Mouse (Mus musculus) lung, embryonic 16.5 days (tissue): ENCODE data around the gene Dnah7b. TPM values are rescaled to one million over a fixed set of nuclear protein-coding genes. Genes with fewer than 3 reads are reported as not detected.
"Not testable (repeated sequence)": the region's sequence is repeated elsewhere in the genome, so short reads cannot be mapped to it uniquely, and the experiment has no call there.

ENCODE experiments used
- ATAC-seq: fragments of 200-750 bp; cut with Nextera tagmentation; 2 replicates; pipeline ENCODE4 v1.8.0; 2017; ENCODE audit warnings: low read depth, mild to moderate bottlenecking, moderate library complexity
- H3K27ac ChIP-seq: fragments of 300-500 bp; sonication (generic); 2 replicates; pipeline ENCODE4 v1.5.1; 2014; ENCODE audit warnings: mild to moderate bottlenecking, control low read depth, low read length
- H3K27me3 ChIP-seq: fragments of 300-500 bp; sonication (generic); 2 replicates; pipeline ENCODE4 v1.6.1; 2014; ENCODE audit warnings: low read depth, low read length, mixed read lengths; ENCODE audit not compliant: control insufficient read depth, insufficient read depth
- H3K36me3 ChIP-seq: fragments of 300-500 bp; sonication (generic); 2 replicates; pipeline ENCODE4 v1.6.1; 2014; ENCODE audit warnings: low read length; ENCODE audit not compliant: control insufficient read depth, insufficient read depth
- H3K4me1 ChIP-seq: fragments of 300-500 bp; sonication (generic); replicated peaks from 2 replicates; pipeline ENCODE4 v1.6.1; 2014; ENCODE audit warnings: low read length, mixed read lengths; ENCODE audit not compliant: control insufficient read depth, insufficient read depth
- H3K4me2 ChIP-seq: fragments of 300-500 bp; sonication (generic); 2 replicates; pipeline ENCODE4 v1.6.1; 2014; ENCODE audit warnings: low read depth, low read length, control low read depth
- H3K4me3 ChIP-seq: fragments of 300-500 bp; sonication (generic); 2 replicates; pipeline ENCODE4 v1.5.1; 2014; ENCODE audit warnings: mild to moderate bottlenecking, low read length, control low read depth
- H3K9ac ChIP-seq: fragments of 300-500 bp; sonication (generic); 2 replicates; pipeline ENCODE4 v1.6.1; 2014; ENCODE audit warnings: low read length, control low read depth
- H3K9me3 ChIP-seq: fragments of 300-500 bp; sonication (generic); 2 replicates; pipeline ENCODE4 v1.6.1; 2016; ENCODE audit warnings: low read length; ENCODE audit not compliant: control insufficient read depth
- WGBS: fragments of 180-500 bp; shearing (Covaris S2); extraction: QIAGEN DNeasy Blood & Tissue Kit; methylation state at CpG from one replicate; pipeline ENCODE4 v1.1.7; 2014; 5-methylcytosine and 5-hydroxymethylcytosine counted together
- polyA plus RNA-seq: library from polyadenylated mRNA; unstranded; fragments of >200 nt; fragmentation: Nextera tagmentation; extraction: Ambion mirVana; gene quantifications from 2 replicates; pipeline ENCODE4 v1.2.1, GENCODE M21; 2015

The Dnah7b gene
- polyA plus RNA-seq, 1 experiment from 2014 or later: 1.7 TPM

GRCm38 (mm10) chr1:46278057-46278910 is 212.2 kb downstream of the Dnah7b start:
- H3K27ac ChIP-seq, H3K4me2 ChIP-seq, H3K4me1 ChIP-seq, H3K9me3 ChIP-seq, H3K4me3 ChIP-seq, H3K27me3 ChIP-seq, H3K36me3 ChIP-seq, H3K9ac ChIP-seq, ATAC-seq: not testable (repeated sequence)
- WGBS: 82% methylated on average over 2 of the region's 2 CpGs

- peak; percentile 59; the same call in 1 of the 2 replicates for ATAC-seq
- 79% methylated on average over 1 of the region's 1 CpGs for WGBS
- not testable (repeated sequence) for H3K4me1 ChIP-seq, H3K27ac ChIP-seq, H3K4me3 ChIP-seq, H3K9me3 ChIP-seq, H3K36me3 ChIP-seq, H3K27me3 ChIP-seq, H3K4me2 ChIP-seq, H3K9ac ChIP-seq
Observed at GRCm38 (mm10) chr1:46278911-46279565, 212.9 kb downstream of the Dnah7b start.

- 87% methylated on average over 2 of the region's 2 CpGs for WGBS
- not testable (repeated sequence) for H3K4me3 ChIP-seq, H3K27ac ChIP-seq, H3K4me1 ChIP-seq, H3K4me2 ChIP-seq, H3K9ac ChIP-seq, H3K36me3 ChIP-seq, H3K27me3 ChIP-seq, ATAC-seq, H3K9me3 ChIP-seq
Observed at GRCm38 (mm10) chr1:46294451-46294850, 228.3 kb downstream of the Dnah7b start.

- H3K27me3 ChIP-seq, H3K9ac ChIP-seq, H3K4me3 ChIP-seq, H3K9me3 ChIP-seq, H3K4me2 ChIP-seq, H3K4me1 ChIP-seq, ATAC-seq, H3K27ac ChIP-seq, H3K36me3 ChIP-seq: not testable (repeated sequence)
Observed at GRCm38 (mm10) chr1:46325942-46326341, 259.8 kb downstream of the Dnah7b start.

- H3K36me3 ChIP-seq, H3K4me3 ChIP-seq, H3K27me3 ChIP-seq, H3K9ac ChIP-seq, ATAC-seq, H3K4me1 ChIP-seq, H3K9me3 ChIP-seq, H3K4me2 ChIP-seq, H3K27ac ChIP-seq: not testable (repeated sequence)
- WGBS: 77% methylated on average over 3 of the region's 3 CpGs
Observed at GRCm38 (mm10) chr1:46345301-46345700, 279.2 kb downstream of the Dnah7b start.

- not testable (repeated sequence) for H3K9ac ChIP-seq, H3K27ac ChIP-seq, H3K4me2 ChIP-seq, ATAC-seq, H3K4me1 ChIP-seq, H3K36me3 ChIP-seq, H3K4me3 ChIP-seq, H3K9me3 ChIP-seq, H3K27me3 ChIP-seq
- WGBS: 84% methylated on average over 3 of the region's 3 CpGs
Observed at GRCm38 (mm10) chr1:46380641-46381040, 314.5 kb downstream of the Dnah7b start.

GRCm38 (mm10) chr1:46394681-46395297 is 328.7 kb downstream of the Dnah7b start:
- ATAC-seq, H3K27me3 ChIP-seq, H3K4me2 ChIP-seq, H3K4me3 ChIP-seq, H3K27ac ChIP-seq, H3K9me3 ChIP-seq, H3K9ac ChIP-seq, H3K36me3 ChIP-seq, H3K4me1 ChIP-seq: not testable (repeated sequence)
- WGBS: 68% methylated on average over 3 of the region's 4 CpGs

DNA sequence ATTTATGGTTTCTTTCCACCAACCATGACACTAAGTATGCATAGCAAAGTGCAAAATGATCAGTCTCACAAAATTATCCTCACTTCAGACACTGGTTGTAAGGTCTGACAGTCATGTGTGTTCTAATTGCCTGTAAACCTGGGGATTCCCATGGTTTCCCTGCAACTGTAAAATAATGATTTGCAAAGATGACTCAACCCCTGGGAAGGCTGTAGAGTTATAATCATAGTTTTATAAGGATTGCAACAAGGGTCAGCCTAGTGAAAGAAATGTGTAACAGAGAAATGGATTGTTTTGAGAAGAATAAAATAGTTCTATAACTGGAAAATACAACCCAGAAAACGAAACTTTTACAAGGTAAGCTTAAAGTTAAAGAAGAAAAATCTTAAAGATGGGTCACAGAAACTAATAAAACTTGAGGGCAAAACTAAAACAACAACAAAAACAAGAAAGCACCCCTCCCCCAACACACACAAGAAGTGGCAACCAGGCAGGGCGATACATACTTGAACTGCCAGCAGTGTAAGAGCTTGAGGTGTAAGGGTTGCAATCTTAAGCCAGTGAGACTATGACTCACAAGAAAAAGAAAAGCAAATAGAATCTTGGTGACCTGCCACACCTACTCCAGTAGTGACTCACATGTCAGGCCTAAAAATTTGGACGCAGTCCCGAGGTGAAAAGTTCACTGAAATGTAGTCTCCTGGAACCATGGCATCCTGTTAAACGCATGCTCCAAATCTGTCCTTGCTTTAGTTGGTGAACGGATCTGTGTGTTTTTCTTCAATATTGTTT is 342.4 kb downstream of the Dnah7b start:
- Histone ChIP-seq H3K9ac (no peak overlapping the region), H3K4me3 (no peak overlapping the region), H3K4me2 (no peak overlapping the region), H3K4me1 (no peaks in the 10 kb centered on the region), H3K27ac (no peak overlapping the region), H3K36me3 (no peaks in the 10 kb centered on the region), H3K9me3 (no peaks in the 10 kb centered on the region), H3K27me3 (no peaks in the 10 kb centered on the region)
- WGBS: 62% methylated on average over 6 of the region's 6 CpGs
- ATAC-seq: 0 out of 2 replicates have a peak, but pooled peaks have one; percentile 52

DNA sequence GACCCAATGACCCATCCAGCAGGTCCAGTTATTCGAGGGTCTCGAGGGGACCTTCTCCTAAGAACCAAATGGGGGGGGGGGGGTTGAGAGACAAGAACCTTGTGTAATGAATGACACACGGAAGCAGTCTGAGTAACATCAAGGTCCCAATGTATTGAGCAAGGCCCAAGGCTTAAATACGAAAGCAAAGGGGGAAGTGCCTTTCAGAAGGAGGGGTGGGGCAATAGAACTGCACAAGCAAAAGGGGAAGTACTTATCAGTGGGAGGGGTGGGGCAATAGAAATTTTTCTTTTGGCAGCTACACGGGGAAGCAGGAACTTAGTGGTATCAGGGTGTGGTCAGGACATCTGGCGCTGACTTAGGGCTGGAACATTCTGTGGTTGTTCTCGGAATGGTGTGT is 348.7 kb downstream of the Dnah7b start:
- not testable (repeated sequence) for ATAC-seq, H3K9me3 ChIP-seq, H3K4me1 ChIP-seq, H3K27ac ChIP-seq, H3K36me3 ChIP-seq, H3K27me3 ChIP-seq, H3K9ac ChIP-seq, H3K4me3 ChIP-seq, H3K4me2 ChIP-seq
- WGBS: 74% methylated on average over 7 of the region's 7 CpGs
